Mouse (Mus musculus) adrenal gland, postnatal 25 days (tissue): ENCODE results near the gene Capn11. TPM values are rescaled to one million over a fixed set of nuclear protein-coding genes. Genes with fewer than 3 reads are reported as not detected.
A peak's percentile ranks its signal among the peaks of the same experiment; 100 is the strongest.
"Not testable (repeated sequence)": the region's sequence is repeated elsewhere in the genome, so short reads cannot be mapped to it uniquely, and the experiment has no call there.

Experiments
- DNase-seq: peaks from one replicate; pipeline ENCODE4 v3.0.0; 2021; ENCODE audit warnings: mixed read lengths
- total RNA-seq: library from RNA; stranded (reverse); gene quantifications from 2 replicates; pipeline ENCODE4 v1.2.3, GENCODE M21; 2021

Gene Capn11
- total RNA-seq, 1 experiment from 2014 or later: 0.46 TPM

GRCm38 (mm10) chr17:45628160-45628559 lies 31.0 kb downstream of the Capn11 start:
- no peak for DNase-seq

GRCm38 (mm10) chr17:45626577-45627134 lies 32.5 kb downstream of the Capn11 start:
- DNase-seq: peak; percentile 32

- not testable (repeated sequence) for DNase-seq
Observed at GRCm38 (mm10) chr17:45623425-45623824, 35.7 kb downstream of the Capn11 start.

- DNase-seq: peak; percentile 35
Observed at GRCm38 (mm10) chr17:45619386-45620256, 39.5 kb downstream of the Capn11 start.

GRCm38 (mm10) chr17:45618941-45619385 lies 40.2 kb downstream of the Capn11 start:
- no peak for DNase-seq

- no peak for DNase-seq
Observed at GRCm38 (mm10) chr17:45617655-45618054, 41.5 kb downstream of the Capn11 start.

GRCm38 (mm10) chr17:45616679-45617078 lies 42.4 kb downstream of the Capn11 start:
- no peak for DNase-seq

- DNase-seq: no peak
Observed at GRCm38 (mm10) chr17:45616046-45616650, 43.0 kb downstream of the Capn11 start.

GRCm38 (mm10) chr17:45612921-45613320 lies 46.2 kb downstream of the Capn11 start:
- no peak for DNase-seq

GRCm38 (mm10) chr17:45612008-45612407 lies 47.1 kb downstream of the Capn11 start:
- no peak for DNase-seq

- DNase-seq: no peak
Observed at GRCm38 (mm10) chr17:45610144-45610866, 48.8 kb downstream of the Capn11 start.

GRCm38 (mm10) chr17:45608396-45608795 lies 50.7 kb downstream of the Capn11 start:
- no peak for DNase-seq

GRCm38 (mm10) chr17:45606992-45607879 lies 51.9 kb downstream of the Capn11 start:
- no peak for DNase-seq

GRCm38 (mm10) chr17:45602984-45603383 lies 56.1 kb downstream of the Capn11 start:
- DNase-seq: no peak

- no peak for DNase-seq
Observed at GRCm38 (mm10) chr17:45601877-45602304, 57.2 kb downstream of the Capn11 start, which contains the start of gene Mymx. Mymx (minus strand) TSS chr17:45602102.

- no peak for DNase-seq
Observed at GRCm38 (mm10) chr17:45601325-45601724, 57.8 kb downstream of the Capn11 start.

GRCm38 (mm10) chr17:45600267-45600666 lies 58.9 kb downstream of the Capn11 start:
- no peak for DNase-seq

- peak; percentile 78 for DNase-seq
Observed at GRCm38 (mm10) chr17:45599446-45600242, 59.5 kb downstream of the Capn11 start, which contains the start of gene Slc29a1. Slc29a1 (minus strand) TSS chr17:45599606.

- no peak for DNase-seq
Observed at GRCm38 (mm10) chr17:45598891-45599290, 60.2 kb downstream of the Capn11 start.

GRCm38 (mm10) chr17:45598376-45598775 lies 60.7 kb downstream of the Capn11 start:
- DNase-seq: no peak
